Mouse (Mus musculus) natural killer cell, adult 2 months (primary cell): Measurements from ENCODE around the gene Rsbn1.

Experiments used
- DNase-seq, 2 experiments: peaks; one replicate each; pipeline ENCODE4 v3.0.0; 2022; ENCODE audit warnings: low spot score in 2 of 2

The Rsbn1 gene

GRCm38 (mm10) chr3:103914010-103914669 lies at the start of gene Rsbn1:
Gene Rsbn1, plus strand, starts transcription at chr3:103914120.
- peak; percentile 96 to 97 for DNase-seq

GRCm38 (mm10) chr3:103864200-103864599 lies 49.7 kb upstream of the Rsbn1 start:
- DNase-seq = no peak

GRCm38 (mm10) chr3:103867424-103867971 lies 46.4 kb upstream of the Rsbn1 start:
- DNase-seq = no peak

DNA sequence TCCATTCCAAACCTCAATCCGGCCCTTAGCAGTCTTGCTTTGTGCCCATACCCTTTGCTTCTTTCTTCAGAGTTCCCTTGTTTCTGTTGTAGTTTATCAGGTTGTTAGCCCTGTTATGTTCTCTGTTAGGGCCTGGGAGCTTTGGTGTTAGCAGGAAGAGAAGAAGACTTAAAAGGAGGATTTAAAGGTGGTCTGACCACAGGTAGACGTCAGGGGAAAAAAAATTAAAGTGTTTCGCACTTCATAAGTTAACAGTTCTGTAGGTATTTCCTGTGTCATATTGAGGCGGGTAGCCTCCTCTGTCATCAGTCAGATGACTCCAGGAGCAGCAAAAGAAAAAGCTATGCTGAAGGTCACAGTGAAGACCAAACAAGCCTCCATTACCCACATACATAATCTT lies 45.9 kb upstream of the Rsbn1 start:
- DNase-seq = peak; percentile 73 to 86

DNA sequence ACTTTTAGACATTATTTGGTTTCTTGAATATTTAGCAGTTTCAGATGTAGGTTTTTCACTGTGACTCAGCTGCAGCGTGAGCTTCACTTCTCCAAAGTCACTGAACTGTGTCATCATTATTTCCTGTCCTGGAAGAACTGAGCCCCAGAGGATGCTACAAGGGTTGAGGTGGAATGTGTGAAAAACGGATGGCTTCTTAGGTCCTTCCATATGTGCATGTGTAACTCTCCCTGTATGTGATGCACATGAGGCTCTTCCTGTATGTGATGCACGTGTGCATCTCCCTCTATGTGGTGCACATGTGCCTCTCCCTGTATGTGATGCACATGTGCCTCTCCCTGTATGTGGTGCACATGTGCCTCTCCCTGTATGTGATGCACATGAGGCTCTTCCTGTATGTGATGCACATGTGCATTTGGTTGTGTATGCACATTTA lies 41.2 kb upstream of the Rsbn1 start:
- DNase-seq = peak in 1 of 2 experiments; percentile 56

DNA sequence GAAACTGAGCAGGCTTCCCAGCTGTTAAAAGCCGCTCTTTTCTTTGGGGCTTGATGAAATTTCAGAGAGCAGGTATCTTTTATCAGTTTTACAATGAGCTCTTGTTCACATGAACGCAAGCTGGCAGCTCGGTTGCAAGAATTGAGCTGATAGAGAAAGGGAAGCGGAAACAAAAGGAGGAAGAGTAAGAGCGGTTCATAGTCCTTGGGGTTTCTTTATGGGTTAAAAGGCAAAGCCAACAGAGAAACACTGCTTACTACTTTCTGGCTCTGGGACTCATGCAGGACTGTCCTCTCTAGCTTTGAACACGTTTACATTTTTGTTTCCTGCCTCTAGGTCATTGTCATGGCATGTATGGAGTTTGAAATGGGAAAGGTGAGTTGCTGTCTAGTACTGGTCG lies 39.6 kb upstream of the Rsbn1 start:
- no peak for DNase-seq

GRCm38 (mm10) chr3:103885946-103886345 lies 28.0 kb upstream of the Rsbn1 start:
- DNase-seq = no peak

DNA sequence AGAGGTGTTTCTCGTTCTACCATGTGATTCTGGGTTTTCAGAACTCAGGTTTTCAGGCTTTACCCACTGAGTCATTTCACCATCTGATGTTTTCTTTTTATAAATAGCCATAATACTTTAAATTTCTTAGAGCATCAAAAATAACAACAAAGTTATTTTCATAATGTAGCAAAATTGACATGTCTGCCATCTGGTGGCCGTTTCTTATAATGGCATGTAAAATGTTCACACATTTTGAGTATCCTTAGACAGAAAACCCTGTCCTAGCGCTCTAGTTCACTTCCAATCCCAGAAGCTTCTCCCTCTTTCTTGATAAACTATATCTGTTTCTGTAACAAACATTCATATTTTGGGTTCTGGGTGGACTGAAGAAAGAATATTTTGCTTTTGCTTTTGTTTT lies 26.3 kb upstream of the Rsbn1 start:
- DNase-seq = peak; percentile 49 to 60

DNA sequence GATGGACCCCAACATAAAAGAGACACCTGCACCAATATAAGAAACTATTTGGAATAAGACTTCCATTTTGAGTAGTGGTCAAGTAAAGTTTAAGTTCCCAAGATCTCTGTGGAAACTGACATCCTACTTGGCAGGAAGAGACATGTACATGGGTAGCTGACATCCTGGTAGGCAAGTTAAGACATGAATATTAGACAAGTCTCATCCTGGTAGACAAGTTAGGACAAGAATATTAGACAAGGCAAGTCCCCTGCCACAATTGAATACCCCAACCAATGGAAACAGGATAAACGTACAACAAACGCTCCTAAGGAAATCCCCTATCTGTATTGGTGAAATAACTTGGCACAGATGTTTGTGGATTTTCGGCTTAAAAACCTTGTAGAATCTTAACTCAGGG lies 20.5 kb upstream of the Rsbn1 start:
- no peak for DNase-seq

DNA sequence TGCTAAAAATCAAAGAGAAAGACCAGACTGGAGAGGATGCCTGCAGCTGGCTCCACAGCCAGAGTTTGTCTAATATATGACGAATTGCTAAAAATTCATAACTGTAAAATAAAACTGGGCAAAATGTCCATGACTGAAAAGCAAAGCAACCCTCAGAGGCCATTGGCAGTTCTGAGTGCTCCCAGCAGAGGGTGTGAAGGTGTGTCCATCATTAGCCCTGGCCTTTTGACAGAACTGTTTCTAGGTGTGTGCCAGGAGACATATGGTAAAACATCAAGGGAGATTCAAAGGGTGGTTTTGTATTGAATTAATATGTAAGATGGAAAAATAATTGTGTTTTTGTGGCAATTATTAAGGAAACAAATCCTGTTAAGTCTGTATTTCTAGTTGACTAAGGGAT lies 9.2 kb upstream of the Rsbn1 start:
- DNase-seq = peak; percentile 25 to 54

DNA sequence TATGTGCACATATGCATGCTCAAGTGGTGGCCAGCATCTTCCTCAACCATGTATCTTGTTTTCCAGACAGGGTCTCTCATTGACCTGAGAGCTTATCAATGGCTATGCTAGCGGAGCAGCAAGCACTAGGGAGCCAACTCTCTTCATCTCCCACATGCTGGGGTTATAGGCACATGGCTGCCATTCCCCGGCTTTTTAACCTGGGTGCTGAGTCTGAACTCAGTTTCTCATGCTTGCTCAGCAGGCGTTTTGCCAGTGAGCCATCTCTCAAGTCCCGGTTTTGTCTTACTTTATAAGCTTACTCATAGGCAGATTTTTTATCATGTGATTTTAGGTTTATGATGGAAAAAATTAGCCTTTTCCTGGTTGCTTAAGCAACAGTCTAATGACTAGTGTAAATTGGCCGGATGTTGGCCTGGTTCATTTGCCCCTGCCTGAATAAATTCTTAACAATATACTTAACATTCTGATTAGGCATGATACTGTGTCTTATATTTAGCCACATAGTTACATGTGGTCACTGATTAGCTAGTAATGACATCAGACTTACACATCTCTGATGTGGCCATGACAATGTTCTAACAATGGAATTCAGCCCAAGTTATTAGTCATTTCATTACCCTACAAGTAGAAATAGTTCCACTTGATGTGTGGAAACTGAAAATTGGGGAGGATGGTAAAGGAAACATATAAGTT lies 6.4 kb upstream of the Rsbn1 start:
- no peak for DNase-seq

- no peak for DNase-seq
Observed at GRCm38 (mm10) chr3:103908781-103909180, 5.1 kb upstream of the Rsbn1 start.

DNA sequence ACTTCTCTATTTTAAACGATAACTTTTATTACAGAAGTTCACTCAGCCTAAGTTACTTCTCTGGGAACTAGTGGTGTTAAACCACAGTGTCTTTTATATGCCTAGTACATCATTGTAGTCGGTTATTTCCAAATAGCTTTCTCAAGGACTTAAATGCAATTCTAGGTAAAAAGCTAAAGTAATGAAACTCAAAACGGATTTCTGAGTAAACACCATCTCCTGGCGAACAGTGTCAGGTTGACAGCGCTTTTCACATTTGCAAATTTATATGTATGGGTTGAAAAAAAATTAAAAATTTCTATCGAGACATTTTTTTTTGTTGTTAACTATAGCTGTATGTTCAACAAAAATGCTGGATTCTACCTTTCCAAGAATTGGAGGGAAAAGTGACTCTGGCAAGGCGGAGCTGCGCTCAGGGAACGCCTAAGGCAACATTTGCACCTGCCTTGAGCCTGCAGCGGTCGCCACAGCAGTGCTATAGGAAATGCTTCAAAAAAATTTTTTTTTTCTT lies 414 bp upstream of the Rsbn1 start:
- peak in 1 of 2 experiments; percentile 11 for DNase-seq

GRCm38 (mm10) chr3:103914732-103915508 lies 1.0 kb downstream of the Rsbn1 start:
- DNase-seq = peak in 1 of 2 experiments; percentile 49

- DNase-seq = no peak
Observed at GRCm38 (mm10) chr3:103915509-103915896, 1.6 kb downstream of the Rsbn1 start.

DNA sequence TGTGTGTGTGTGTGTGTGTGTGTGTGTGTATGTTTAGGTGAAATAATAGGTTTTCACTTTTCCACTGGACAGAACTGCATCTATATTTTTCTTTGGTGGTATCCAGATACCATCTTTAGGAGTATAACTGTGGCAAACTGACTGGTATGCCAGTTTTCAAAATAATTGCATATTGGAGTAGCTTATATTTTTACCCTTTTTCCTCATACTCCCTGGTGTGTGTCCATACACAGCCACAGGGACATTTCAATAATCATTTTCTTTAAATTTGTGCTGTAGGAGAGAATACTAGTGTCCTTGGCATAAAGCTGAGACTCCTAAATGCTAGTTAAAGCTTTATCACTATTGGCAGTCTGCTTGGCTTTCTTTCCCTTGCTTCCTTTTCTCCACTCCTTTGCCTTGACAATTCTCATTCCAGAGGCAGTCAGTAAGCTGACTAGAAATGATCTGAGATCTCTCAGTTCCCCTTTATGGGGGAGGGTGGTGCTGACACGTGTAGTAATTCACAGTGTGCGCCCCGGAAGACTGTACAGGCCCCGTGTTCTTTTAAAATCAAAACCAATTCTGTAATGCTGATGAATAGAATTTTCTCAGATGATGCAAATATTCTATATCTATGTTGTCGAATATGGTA lies 2.4 kb downstream of the Rsbn1 start:
- DNase-seq = peak in 1 of 2 experiments; percentile 27

- DNase-seq = no peak
Observed at GRCm38 (mm10) chr3:103916839-103917237, 2.9 kb downstream of the Rsbn1 start.

- DNase-seq = no peak
Observed at GRCm38 (mm10) chr3:103920094-103920493, 6.2 kb downstream of the Rsbn1 start.

DNA sequence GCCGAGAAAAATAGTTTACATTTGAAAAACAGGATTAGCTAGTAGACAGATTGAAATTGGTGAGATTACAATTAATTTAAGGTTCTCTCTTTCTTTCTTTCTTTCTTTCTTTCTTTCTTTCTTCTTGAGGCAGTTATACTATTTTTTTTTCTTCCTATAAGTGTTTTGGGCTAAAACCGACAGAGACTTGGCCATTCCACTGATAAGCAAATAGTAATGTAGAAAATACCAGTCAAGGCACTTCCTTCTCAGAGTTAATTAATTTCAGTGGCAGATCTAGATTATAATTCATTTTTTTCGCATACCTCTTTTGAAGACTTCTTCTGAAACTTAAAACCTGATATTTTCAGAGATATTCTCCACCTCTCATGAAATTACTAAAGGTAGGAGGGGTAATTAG lies 11.4 kb downstream of the Rsbn1 start:
- DNase-seq = no peak

- peak; percentile 37 for DNase-seq
Observed at GRCm38 (mm10) chr3:103927511-103927910, 13.6 kb downstream of the Rsbn1 start.

DNA sequence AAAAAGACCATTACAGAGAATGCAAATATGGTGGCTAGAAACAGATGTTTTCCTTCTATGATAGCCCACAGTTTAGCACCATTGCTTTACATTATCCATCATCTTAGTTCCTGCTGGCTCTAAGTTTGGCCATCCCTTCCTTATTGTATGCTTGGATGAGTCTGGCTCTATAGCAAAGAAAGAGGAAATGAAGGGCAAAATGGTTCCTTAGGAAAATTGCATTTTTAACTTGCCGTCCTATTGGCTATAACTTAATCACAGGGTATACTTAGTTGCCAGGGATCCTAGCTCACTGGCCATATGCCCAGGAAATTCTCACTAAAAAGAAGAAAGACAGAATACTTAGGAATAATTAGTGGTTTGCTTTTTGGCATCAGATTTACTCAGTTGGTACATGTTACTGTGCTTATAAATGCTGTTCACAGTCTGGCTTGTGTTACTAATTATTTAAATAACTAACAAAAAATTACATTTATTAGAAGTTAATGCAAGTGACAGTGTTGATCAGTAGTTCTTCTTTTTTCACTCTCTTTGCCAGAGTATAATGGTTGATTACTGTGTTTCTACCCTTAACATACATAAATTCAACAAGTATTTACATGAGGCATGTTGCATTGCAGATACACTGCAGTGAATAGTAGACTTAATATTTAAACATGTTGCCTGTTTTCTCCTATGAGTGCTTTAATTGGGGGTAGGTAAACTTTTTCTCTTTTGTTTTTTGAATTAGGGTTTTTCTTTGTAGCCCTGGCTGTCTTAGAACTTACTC lies 31.1 kb downstream of the Rsbn1 start:
- DNase-seq = no peak
